Mouse (Mus musculus) T-helper 2 cell (primary cell): Measurements from ENCODE around the gene 9130230L23Rik.
"Not testable (repeated sequence)": the region's sequence is repeated elsewhere in the genome, so short reads cannot be mapped to it uniquely, and the experiment has no call there.

Experiments
- in situ Hi-C: fragments of 300-600 bp; cut with MboI, MseI; formaldehyde crosslinking; loops from one replicate; pipeline ENCODE4 v1.15.1; 2025; ENCODE audit warnings: high pct_unique_total_duplicates

9130230L23Rik gene

GRCm38 (mm10) chr5:66008245-66008967, 4.3 kb upstream of the 9130230L23Rik start:
- in situ Hi-C loops, result no loop called here

GRCm38 (mm10) chr5:66005041-66005678, 1.1 kb upstream of the 9130230L23Rik start:
- in situ Hi-C loops, result no loop called here

GRCm38 (mm10) chr5:66001232-66001631, 2.9 kb downstream of the 9130230L23Rik start:
- in situ Hi-C loops, result no loop called here

GRCm38 (mm10) chr5:66000567-66001125, 3.4 kb downstream of the 9130230L23Rik start:
- in situ Hi-C loops, result no loop called here

GRCm38 (mm10) chr5:66000074-66000473, 4.0 kb downstream of the 9130230L23Rik start:
- in situ Hi-C loops, result no loop called here

GRCm38 (mm10) chr5:65999106-65999505, 5.0 kb downstream of the 9130230L23Rik start:
- in situ Hi-C loops, result no loop called here

GRCm38 (mm10) chr5:65997813-65998212, 6.3 kb downstream of the 9130230L23Rik start:
- in situ Hi-C loops, result no loop called here

- in situ Hi-C loops, result no loop called here
These were observed 9.4 kb downstream of the 9130230L23Rik start for GRCm38 (mm10) chr5:65994643-65995042.

- in situ Hi-C loops, result no loop called here
These were observed 12.9 kb downstream of the 9130230L23Rik start for GRCm38 (mm10) chr5:65991191-65991590.

GRCm38 (mm10) chr5:65987004-65987403, 17.1 kb downstream of the 9130230L23Rik start:
- in situ Hi-C loops, result not testable (repeated sequence)

- in situ Hi-C loops, result no loop called here
These were observed 17.7 kb downstream of the 9130230L23Rik start for GRCm38 (mm10) chr5:65986426-65986825.

- in situ Hi-C loops, result loop anchor here (5.0 kb wide), 1 partner anchor 262 kb away; no protein-coding TSS in a partner anchor
These were observed 28.4 kb downstream of the 9130230L23Rik start for GRCm38 (mm10) chr5:65975731-65976130.

- in situ Hi-C loops, result loop anchor here (25.0 kb wide), 1 partner anchor 1186 kb away; no protein-coding TSS in a partner anchor
These were observed 30.9 kb downstream of the 9130230L23Rik start for GRCm38 (mm10) chr5:65973189-65973588.

- in situ Hi-C loops, result loop anchor here (25.0 kb wide), 1 partner anchor 1181 kb away; no protein-coding TSS in a partner anchor
These were observed 36.1 kb downstream of the 9130230L23Rik start for GRCm38 (mm10) chr5:65968004-65968403.

GRCm38 (mm10) chr5:65967091-65967490, 37.0 kb downstream of the 9130230L23Rik start:
- in situ Hi-C loops, result loop anchor here (25.0 kb wide), 1 partner anchor 1180 kb away; no protein-coding TSS in a partner anchor

GRCm38 (mm10) chr5:65965771-65966279, 38.3 kb downstream of the 9130230L23Rik start:
- in situ Hi-C loops, result loop anchor here (25.0 kb wide), 1 partner anchor 1179 kb away; no protein-coding TSS in a partner anchor

GRCm38 (mm10) chr5:65963291-65963690, 40.8 kb downstream of the 9130230L23Rik start:
- in situ Hi-C loops, result loop anchor here (25.0 kb wide), 1 partner anchor 1176 kb away; no protein-coding TSS in a partner anchor

GRCm38 (mm10) chr5:65960597-65960950, 43.5 kb downstream of the 9130230L23Rik start:
- in situ Hi-C loops, result loop anchor here (25.0 kb wide), 1 partner anchor 1173 kb away; no protein-coding TSS in a partner anchor

- in situ Hi-C loops, result loop anchor here (25.0 kb wide), 1 partner anchor 1173 kb away; no protein-coding TSS in a partner anchor
These were observed 44.0 kb downstream of the 9130230L23Rik start for GRCm38 (mm10) chr5:65959893-65960596.

GRCm38 (mm10) chr5:65958597-65958996, 45.5 kb downstream of the 9130230L23Rik start:
- in situ Hi-C loops, result loop anchor here (25.0 kb wide), 1 partner anchor 1171 kb away; no protein-coding TSS in a partner anchor
